Mouse (Mus musculus): ENCODE data around the gene Scai.
"Not testable (repeated sequence)": the region's sequence is repeated elsewhere in the genome, so short reads cannot be mapped to it uniquely, and the experiment has no call there.

Gene Scai

DNA sequence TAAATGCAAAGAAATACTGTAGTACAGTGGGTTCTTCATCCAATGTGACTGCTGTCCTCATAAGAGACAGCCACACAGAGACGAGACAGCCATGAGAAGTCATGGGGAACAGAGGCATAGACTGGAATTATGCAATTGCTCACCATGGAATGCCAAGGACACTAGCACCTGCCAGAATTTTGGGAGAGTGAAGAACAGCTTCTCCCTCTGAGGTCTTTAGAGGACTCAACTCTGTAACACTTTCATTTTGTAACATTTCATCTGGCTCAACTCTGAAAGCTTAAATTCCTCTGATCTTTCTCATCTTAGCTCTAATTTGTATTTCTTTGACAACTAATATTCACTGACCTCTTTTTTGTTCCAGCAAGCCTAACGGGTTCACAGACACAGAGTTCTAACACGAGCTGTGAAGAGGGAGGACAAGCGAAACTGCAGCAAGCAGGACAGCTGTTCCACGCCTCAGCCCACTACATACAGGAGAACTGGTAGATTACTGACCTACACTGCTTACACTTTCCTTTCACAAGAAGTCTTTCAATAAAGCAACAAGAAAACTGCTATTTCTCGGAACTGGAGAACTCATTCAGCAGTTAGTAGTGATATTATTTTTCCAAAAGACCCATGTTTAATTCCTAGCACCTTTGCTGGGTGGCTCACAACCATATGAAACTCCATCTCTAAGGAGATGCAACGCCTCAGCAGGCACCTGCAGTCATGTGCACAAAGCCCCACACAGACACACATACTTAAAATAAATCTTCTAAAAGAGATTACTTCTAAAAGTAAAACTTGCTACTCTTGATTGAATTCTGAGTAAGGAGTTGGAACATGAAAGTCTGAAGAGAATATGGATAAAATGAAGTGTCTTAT lies 49.7 kb downstream of the Scai start:
- DNase-seq (ENCODE audit: extremely low spot score, low read depth, low spot score): no peak

GRCm38 (mm10) chr2:39129526-39130326 lies 60.8 kb downstream of the Scai start:
- no peak for DNase-seq (ENCODE audit: extremely low spot score, low read depth, low spot score)

GRCm38 (mm10) chr2:39124167-39124566 lies 66.4 kb downstream of the Scai start:
- DNase-seq (ENCODE audit: extremely low spot score, low read depth, low spot score): no peak

DNA sequence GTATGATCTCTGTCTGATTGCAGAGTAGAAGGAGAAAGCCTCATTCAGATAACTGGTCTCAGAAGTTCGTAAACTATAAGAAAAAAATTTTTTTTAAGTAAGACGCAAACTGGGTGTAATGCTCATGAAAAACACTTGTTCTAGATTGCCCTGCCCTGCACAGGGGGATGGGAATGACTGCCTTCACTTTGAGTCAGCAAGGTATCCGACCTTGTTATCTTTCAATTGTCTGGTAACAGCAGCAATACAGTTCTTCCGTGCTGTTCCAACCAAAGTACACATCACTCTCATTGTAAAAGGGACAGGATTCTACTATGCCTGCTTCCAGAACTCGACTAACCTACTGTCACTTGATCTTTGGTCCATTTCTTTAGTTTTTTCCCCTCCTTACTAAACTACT lies 69.4 kb downstream of the Scai start:
- no peak for DNase-seq (ENCODE audit: extremely low spot score, low read depth, low spot score)

GRCm38 (mm10) chr2:39116583-39116982 lies 74.0 kb downstream of the Scai start:
- no peak for DNase-seq (ENCODE audit: extremely low spot score, low read depth, low spot score)

GRCm38 (mm10) chr2:39114093-39114492 lies 76.4 kb downstream of the Scai start:
- no peak for DNase-seq (ENCODE audit: extremely low spot score, low read depth, low spot score)

GRCm38 (mm10) chr2:39110514-39110913 lies 80.0 kb downstream of the Scai start:
- no peak for DNase-seq (ENCODE audit: extremely low spot score, low read depth, low spot score)

DNA sequence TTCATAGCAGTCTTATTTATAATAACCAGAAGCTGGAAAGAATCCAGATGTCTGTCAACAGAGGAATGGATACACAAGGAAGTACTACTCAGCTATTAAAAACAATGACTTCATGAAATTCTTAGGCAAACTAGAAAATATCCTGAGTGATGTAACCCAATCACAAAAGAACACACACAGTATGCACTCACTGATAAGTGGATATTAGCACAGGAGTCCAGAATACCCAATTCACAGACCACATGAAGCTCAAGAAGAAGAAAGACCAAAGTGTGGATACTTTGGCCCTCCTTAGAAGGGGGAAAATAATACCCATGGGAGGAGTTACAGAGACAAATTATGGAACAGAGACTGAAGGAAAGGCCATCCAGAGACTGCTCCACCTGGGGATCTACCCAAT lies 80.8 kb downstream of the Scai start:
- not testable (repeated sequence) for DNase-seq (ENCODE audit: extremely low spot score, low read depth, low spot score)

DNA sequence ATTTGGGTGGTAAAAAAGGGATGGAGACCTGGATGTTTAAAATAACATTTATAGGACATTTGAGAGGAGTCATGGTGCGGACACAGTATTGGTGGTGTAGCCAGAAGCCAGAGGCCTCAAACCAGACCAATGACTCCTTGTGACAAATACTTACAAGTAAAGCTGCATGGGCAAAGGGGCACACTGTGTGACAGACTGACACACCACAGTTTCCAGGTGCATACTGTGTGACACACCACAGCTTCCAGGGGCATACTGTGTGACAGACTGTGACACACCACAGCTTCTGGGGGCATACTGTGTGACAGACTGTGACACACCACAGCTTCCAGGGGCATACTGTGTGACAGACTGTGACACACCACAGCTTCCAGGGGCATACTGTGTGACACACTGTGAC lies 90.6 kb downstream of the Scai start:
- DNase-seq (ENCODE audit: extremely low spot score, low read depth, low spot score): not testable (repeated sequence)

DNA sequence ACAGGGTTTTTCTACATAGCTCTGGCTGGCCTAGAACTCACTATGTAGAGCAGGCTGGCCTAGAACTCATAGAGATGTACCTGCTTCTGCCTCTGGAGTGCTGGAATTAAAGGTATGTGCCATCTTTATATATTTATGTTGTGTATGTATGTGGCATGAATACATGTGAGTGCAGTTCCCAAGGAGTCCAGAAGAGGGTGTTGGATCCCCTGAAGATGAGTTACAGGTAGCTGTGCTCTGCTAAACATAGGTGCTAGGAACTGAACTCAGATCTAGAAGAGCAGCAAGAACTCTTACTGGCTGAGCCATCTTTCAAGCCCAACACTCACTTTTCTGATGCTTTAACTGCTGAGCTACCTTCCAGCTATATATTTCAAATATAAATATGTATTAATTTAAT lies 92.5 kb downstream of the Scai start:
- DNase-seq (ENCODE audit: extremely low spot score, low read depth, low spot score): no peak

- DNase-seq (ENCODE audit: extremely low spot score, low read depth, low spot score): no peak
Measured at GRCm38 (mm10) chr2:39091966-39092365, 98.6 kb downstream of the Scai start.

DNA sequence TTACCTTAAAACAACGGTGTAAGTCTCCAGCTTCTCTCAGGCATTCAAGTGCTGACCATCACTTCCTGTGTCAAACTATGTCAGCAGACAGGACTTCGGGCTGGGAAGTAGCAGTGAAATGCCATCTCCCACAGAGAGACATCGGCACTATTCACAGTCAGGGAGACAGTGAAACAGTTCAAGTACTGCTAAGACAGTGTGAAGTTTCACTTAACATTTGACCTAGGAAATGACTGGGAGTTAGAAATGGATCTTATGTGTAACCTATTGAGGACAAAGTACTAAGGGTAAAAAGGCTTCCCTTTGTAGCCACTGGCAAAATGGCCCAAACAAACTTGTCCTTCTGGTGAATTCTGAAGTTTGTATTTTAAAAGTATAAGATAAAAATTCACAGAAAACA lies 107.8 kb downstream of the Scai start:
- no peak for DNase-seq (ENCODE audit: extremely low spot score, low read depth, low spot score)

- no peak for DNase-seq (ENCODE audit: extremely low spot score, low read depth, low spot score)
Measured at GRCm38 (mm10) chr2:39070666-39071065, 119.9 kb downstream of the Scai start.

GRCm38 (mm10) chr2:39069096-39069495 lies 121.4 kb downstream of the Scai start:
- no peak for DNase-seq (ENCODE audit: extremely low spot score, low read depth, low spot score)

DNA sequence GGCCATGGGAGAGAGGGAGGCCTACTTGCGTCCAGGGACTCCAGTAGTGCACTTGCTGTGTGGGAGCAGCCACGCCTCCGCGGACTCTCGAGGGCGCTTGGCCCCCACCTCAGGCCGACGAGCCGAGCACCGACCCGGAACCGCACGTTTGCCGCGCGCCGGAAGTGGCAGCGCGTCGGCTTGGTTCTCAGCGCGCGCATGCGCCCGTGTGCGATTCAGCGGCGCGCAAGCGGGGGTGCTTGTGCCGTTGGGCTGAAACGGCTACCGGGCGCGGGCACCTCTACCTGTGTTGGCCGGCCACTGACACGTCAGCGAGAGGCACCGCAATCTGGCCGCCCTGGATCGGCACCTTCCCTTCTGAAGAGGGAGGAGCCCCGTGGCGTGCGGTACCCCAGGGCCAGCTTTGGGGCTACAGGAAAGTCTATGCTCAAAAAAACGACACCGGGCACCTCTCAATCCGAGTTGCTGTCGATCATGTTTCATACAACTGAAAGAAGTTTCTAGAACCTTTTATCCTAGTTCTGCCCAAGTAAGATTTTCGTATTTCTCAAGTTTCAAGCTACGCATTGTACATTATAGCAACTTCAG lies 125.0 kb downstream of the Scai start, which contains the start of gene Golga1:
Gene Golga1, minus strand, starts transcription at position 142 of the 588 bp plus-strand sequence.
- peak; percentile 68 for DNase-seq (ENCODE audit: extremely low spot score, low read depth, low spot score)

DNA sequence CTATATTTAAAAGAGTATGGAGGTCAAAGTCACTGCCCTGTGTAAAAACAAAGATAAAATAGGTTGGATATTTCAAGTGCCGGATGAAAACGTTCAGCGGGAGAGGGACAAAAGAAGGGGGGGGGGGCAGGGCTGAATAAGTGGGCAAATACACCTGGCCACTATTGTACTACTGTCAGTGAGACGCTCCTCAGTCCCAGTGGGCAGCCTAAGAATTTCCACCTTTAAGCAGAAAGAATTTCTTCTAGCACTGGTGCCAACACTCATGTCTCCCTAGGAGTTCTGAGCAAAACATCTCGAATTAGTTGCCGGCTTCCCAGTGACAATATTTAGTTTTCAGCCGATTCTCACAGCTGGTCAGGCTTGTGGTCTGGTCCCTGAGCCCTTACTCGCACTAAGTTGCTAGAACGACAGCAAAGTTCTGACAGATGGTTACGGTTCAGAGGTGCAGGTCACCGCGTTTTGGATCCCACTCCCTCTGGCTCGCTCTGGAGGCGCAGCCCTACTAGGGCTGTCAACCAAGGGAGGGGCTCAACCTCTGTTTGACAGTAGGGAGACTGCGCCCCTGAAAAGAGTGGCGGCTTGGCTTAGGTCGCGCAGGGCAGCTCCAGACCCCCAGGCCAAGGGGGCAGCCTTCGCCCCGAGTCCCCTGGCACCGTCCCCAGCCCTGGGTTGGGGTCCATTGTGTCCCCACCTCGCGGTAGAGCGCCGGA lies 125.7 kb downstream of the Scai start:
- no peak for DNase-seq (ENCODE audit: extremely low spot score, low read depth, low spot score)

DNA sequence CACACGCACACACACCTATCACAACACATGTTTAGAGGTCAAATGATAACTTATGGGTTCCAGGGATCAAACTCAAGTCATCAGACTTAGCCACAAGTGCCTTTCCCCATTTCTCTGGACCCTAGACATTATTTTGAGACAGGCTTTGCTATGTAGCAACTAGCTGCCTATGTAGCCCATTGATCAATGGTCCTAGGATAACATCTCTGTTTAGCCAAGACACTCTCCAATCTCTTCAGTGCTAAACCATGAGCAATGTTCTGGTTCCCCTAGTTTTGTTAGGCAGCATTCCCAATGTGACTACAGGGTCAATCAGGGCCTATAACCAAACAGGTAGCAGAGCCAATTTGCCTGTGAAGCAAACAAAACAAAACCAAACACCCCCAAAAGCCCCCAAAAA lies 142.0 kb downstream of the Scai start:
- no peak for DNase-seq (ENCODE audit: extremely low spot score, low read depth, low spot score)

- no peak for DNase-seq (ENCODE audit: extremely low spot score, low read depth, low spot score)
Measured at GRCm38 (mm10) chr2:39040215-39040614, 150.3 kb downstream of the Scai start.

- no peak for DNase-seq (ENCODE audit: extremely low spot score, low read depth, low spot score)
Measured at GRCm38 (mm10) chr2:39031611-39032010, 158.9 kb downstream of the Scai start.

- DNase-seq (ENCODE audit: extremely low spot score, low read depth, low spot score): no peak
Measured at GRCm38 (mm10) chr2:39020004-39020403, 170.5 kb downstream of the Scai start.

- DNase-seq (ENCODE audit: extremely low spot score, low read depth, low spot score): no peak
Measured at GRCm38 (mm10) chr2:39016581-39016980, 174.0 kb downstream of the Scai start.
